Mouse (Mus musculus): ENCODE results near the gene Rassf7. TPM values are rescaled to one million over a fixed set of nuclear protein-coding genes. Genes with fewer than 3 reads are reported as not detected.
"Not testable (repeated sequence)": the region's sequence is repeated elsewhere in the genome, so short reads cannot be mapped to it uniquely, and the experiment has no call there.

Rassf7 gene
- total RNA-seq, 1 experiment from 2014 or later = 7.1 TPM

DNA sequence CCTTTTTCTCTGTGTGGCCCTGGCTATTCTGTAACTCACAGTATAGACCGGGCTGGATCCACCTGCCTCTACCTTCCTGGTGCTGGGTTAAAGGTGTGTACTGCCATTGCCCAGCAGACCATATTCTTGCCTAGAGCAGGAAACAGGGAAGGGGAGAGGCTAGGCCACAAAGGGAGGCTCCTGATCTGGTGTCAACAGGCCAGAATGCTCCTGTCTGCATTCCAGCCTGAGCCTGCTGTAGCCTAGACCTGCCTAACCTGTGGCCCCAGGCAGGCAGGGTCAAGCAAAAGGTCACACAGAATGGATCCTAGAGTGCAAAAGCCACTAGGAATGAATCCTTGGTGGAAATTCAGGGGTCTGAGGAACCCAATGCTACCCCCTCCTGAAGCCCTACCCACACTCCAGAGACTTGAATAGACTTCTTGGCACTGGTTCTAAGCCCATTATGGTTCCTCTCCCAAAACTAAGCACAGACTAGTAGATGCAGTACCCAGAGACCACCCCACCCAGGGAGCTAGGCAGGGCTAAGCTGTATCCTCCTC lies 4.0 kb downstream of the Rassf7 start:
- ATAC-seq (ENCODE audit: extremely low read depth, insufficient number of reproducible peaks, low FRiP score, poor library complexity, severe bottlenecking) = no peak

GRCm38 (mm10) chr7:141220377-141220776 lies 4.7 kb downstream of the Rassf7 start:
- no peak for ATAC-seq (ENCODE audit: extremely low read depth, insufficient number of reproducible peaks, low FRiP score, poor library complexity, severe bottlenecking)

GRCm38 (mm10) chr7:141221249-141222125 lies 5.8 kb downstream of the Rassf7 start:
- ATAC-seq (ENCODE audit: extremely low read depth, insufficient number of reproducible peaks, low FRiP score, poor library complexity, severe bottlenecking) = peak; percentile 83

DNA sequence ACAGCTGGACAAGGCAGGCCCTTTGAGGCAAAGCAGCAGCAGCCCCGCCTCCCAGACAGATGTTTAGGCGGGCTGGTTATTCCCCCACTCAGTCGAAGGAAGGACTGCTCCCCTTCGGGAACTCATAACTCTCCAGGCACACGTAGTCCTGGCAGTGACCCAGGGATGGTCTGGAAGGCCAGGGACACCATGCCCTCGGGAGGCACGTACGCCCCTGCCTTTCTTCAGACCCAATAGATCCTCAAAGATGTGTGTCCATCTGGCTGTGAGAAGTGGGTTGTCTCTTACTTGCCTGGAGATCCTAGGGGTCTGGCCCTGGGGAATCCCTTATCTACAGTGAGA lies 6.4 kb downstream of the Rassf7 start:
- ATAC-seq (ENCODE audit: extremely low read depth, insufficient number of reproducible peaks, low FRiP score, poor library complexity, severe bottlenecking) = no peak

GRCm38 (mm10) chr7:141222696-141223215 lies 7.1 kb downstream of the Rassf7 start:
- no peak for ATAC-seq (ENCODE audit: extremely low read depth, insufficient number of reproducible peaks, low FRiP score, poor library complexity, severe bottlenecking)

DNA sequence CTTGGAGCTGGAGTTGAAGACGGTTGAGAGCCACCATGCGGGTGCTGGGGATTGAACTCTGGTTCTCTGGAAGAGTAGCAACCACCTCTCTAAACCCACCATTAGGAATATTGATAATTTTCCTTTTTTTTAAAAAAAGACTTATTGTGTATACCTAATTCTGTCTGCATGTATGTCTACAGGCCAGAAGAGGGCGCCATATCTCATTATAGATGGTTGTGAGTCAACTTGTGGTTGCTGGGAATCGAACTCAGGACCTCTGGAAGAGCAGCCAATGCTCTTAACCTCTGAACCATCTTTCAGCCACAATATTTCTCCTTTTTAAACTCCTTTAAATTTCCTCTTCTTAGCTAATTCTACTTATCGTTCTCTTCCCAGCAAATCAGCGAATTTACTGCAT lies 10.9 kb downstream of the Rassf7 start:
- no peak for ATAC-seq (ENCODE audit: extremely low read depth, insufficient number of reproducible peaks, low FRiP score, poor library complexity, severe bottlenecking)

DNA sequence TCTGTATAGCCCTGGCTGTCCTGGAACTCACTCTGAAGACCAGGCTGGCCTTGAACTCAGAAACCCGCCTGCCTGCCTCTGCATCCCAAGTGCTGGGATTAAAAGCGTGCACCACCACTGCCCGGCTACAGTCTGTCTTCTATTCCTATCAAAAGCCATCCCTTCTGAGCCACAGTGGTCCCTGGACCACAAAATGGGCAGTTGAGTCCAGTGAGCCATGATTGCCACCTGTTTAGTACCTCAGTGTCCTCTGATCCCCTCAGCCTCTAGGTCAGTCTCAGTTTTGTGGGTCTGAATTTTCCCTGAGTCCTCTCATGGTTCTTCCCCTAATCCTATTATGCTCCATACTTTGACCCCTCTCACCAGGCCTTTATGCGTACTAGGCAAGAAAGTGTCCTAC lies 12.1 kb downstream of the Rassf7 start:
- ATAC-seq (ENCODE audit: extremely low read depth, insufficient number of reproducible peaks, low FRiP score, poor library complexity, severe bottlenecking) = no peak

GRCm38 (mm10) chr7:141228279-141229067 lies 12.8 kb downstream of the Rassf7 start, which contains the start of gene Phrf1:
TSS of gene Phrf1 (plus strand) at chr7:141228784.
- peak; percentile 97 for ATAC-seq (ENCODE audit: extremely low read depth, insufficient number of reproducible peaks, low FRiP score, poor library complexity, severe bottlenecking)

GRCm38 (mm10) chr7:141229702-141230101 lies 14.0 kb downstream of the Rassf7 start:
- no peak for ATAC-seq (ENCODE audit: extremely low read depth, insufficient number of reproducible peaks, low FRiP score, poor library complexity, severe bottlenecking)

- ATAC-seq (ENCODE audit: extremely low read depth, insufficient number of reproducible peaks, low FRiP score, poor library complexity, severe bottlenecking) = no peak
Observed at GRCm38 (mm10) chr7:141230570-141230969, 14.9 kb downstream of the Rassf7 start.

- ATAC-seq (ENCODE audit: extremely low read depth, insufficient number of reproducible peaks, low FRiP score, poor library complexity, severe bottlenecking) = no peak
Observed at GRCm38 (mm10) chr7:141231111-141231510, 15.5 kb downstream of the Rassf7 start.

DNA sequence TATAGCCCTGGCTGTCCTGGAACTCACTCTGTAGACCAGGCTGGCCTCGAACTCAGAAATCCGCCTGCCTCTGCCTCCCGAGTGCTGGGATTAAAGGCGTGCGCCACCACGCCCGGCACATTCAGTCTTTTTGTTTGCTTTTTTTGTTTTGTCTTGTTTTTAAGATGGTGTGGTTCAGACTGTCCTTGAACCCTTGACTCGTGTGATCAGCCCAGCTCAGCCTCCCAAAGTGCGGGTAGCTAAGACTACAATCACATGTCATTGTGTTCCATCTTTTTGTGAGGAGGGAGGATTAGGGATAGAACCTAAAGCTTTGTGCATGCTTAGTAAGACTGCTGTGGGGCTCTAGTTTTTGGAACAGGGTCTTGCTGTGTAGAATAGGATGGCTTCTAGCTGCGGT lies 15.9 kb downstream of the Rassf7 start:
- ATAC-seq (ENCODE audit: extremely low read depth, insufficient number of reproducible peaks, low FRiP score, poor library complexity, severe bottlenecking) = no peak

- not testable (repeated sequence) for ATAC-seq (ENCODE audit: extremely low read depth, insufficient number of reproducible peaks, low FRiP score, poor library complexity, severe bottlenecking)
Observed at GRCm38 (mm10) chr7:141250486-141250885, 34.8 kb downstream of the Rassf7 start.

DNA sequence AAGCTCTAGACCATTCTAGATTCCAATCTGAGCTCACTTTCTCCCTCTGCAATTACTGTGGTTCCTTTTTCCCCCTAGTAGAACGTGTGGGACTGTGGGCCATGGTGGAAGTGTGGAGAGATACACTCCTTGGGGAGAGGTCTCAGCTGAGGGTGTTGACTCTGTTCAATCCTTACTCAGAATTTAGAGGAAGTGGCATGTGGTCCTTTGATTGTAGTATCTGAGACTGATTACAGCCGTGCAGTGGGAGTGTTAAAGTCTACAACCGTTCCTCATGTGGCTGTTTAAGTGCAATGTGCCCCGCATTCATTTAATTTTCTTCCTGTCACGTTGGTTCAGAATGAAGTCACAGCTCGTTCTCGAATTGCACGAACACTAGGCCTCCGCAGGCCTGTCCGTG lies 40.5 kb downstream of the Rassf7 start:
- no peak for ATAC-seq (ENCODE audit: extremely low read depth, insufficient number of reproducible peaks, low FRiP score, poor library complexity, severe bottlenecking)

DNA sequence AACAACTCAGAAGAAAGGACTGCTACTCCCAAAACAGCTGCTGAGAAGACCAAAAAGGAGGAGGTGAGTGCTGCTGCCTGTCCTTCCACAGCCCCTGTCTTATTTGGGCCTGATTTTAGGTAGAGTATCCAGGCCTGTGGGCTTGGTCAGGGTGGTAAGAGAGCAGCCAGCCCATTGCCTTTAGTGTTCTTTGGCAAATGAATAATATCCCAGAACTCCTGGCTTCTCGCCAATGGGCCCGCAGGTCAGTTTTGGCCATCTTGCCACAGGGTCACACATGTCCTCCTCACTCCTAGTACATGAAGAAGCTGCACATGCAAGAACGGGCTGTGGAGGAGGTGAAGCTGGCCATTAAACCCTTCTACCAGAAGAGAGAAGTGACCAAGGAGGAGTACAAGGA lies 45.8 kb downstream of the Rassf7 start:
- no peak for ATAC-seq (ENCODE audit: extremely low read depth, insufficient number of reproducible peaks, low FRiP score, poor library complexity, severe bottlenecking)

DNA sequence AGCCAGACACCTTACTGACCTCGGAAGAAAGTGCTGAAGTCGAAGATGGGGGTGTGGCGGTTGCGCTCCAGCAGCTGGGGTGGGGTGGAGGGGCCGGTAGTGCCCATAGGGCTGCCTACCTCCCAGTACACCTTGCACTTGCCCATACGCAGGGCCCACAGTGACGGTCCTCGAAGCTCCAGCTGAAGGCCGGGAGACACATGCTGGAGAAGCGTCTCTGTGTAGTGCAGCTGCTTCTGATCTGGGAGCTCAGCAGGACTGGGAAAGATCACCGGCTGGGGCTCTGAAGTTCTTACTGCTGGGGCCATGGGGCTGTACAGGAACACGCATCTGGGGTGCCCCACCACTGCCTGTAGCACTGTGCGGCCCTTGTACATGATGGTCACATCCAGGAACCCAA lies 48.0 kb downstream of the Rassf7 start:
- ATAC-seq (ENCODE audit: extremely low read depth, insufficient number of reproducible peaks, low FRiP score, poor library complexity, severe bottlenecking) = no peak

GRCm38 (mm10) chr7:141264041-141264700 lies 48.5 kb downstream of the Rassf7 start:
- no peak for ATAC-seq (ENCODE audit: extremely low read depth, insufficient number of reproducible peaks, low FRiP score, poor library complexity, severe bottlenecking)

DNA sequence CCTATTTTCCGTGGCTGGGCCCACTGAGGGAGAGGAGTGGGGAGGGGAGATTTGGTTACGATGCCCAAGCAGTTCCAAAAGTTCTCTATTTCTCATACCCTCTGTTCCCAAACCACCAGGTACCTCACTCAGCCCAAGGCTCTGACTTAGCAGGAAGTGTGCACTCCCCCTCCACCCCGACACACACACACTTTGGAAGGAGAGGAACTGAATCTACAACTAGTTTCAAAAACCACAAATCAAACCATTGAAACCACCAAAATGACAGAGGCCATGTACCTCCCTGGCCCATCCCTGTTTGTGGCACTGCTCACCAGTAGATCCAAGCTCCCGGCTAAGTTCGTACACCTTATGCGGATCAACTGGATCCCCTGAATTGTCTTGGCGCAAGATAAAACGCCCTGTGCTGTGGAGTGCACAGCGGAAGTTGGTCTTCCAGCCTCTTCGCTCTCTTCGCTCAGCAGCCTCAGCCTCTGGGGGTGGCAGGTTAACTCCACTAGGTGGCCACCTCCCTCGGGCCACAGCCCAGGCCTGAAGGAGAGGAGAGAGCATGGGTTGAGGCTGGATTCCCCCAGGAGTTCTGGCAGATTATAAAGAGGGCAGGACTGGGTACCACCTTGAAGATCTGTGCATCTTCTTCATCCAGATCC lies 49.2 kb downstream of the Rassf7 start:
- peak; percentile 45 for ATAC-seq (ENCODE audit: extremely low read depth, insufficient number of reproducible peaks, low FRiP score, poor library complexity, severe bottlenecking)

DNA sequence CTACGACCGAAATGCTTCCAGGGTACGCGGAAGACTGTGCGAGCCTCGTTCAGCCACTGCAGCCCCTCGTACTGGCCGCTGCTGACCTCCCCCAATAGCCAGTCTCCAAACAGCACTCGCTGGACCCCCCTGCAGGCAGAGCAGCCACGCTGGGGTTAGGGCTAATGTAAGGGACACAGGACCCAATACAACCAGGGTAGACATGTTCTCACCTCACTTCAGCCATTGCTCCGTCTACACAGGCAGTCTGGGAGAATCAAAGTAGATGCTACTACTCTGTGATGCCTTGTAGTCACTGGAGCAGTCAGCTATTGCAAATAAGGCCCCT lies 49.7 kb downstream of the Rassf7 start:
- ATAC-seq (ENCODE audit: extremely low read depth, insufficient number of reproducible peaks, low FRiP score, poor library complexity, severe bottlenecking) = 0 out of 2 replicates have a peak, but pooled peaks have one; percentile 1

Measured in neutrophil, adult 5-6 weeks (primary cell).